Mouse (Mus musculus) embryonic fibroblast, embryonic 13.5 days (primary cell): ENCODE data around the gene Ajm1.

ENCODE experiments used
- CTCF ChIP-seq: IDR thresholded peaks from 2 replicates; pipeline ENCODE4 v1.5.1; 2011; ENCODE audit warnings: mild to moderate bottlenecking, control low read depth, low read length, moderate library complexity, borderline replicate concordance; ENCODE audit not compliant: insufficient read depth
- POLR2A ChIP-seq: IDR thresholded peaks from 2 replicates; pipeline ENCODE4 v1.6.1; 2011; ENCODE audit warnings: low read depth, mild to moderate bottlenecking, control low read depth, low read length, moderate library complexity

DNA sequence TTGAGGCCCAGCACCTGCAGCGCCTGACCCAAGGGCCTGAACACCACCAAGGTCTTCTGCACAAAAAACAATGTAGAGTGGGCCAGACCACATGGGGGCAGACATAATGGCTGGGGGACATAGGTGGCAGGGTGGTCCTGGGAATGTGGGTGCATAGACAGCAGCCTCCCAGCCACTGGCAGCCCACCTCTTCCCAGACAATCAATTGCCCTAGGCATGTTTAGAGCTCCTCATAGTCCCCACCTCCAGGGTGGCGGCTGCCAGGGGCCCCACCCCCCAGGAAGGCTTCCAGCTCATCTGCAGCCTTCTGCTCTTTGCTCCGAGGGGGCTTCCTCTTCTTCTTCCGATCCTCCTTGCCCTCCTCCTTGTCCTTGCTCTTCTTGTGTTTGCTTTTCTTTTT lies 2.0 kb upstream of the Ajm1 start:
- TF ChIP-seq CTCF, result no peak
- TF ChIP-seq POLR2A, result no peak
